Mouse (Mus musculus) liver, postnatal 0 days (tissue): Measurements from ENCODE around the gene Zfp423. TPM values are rescaled to one million over a fixed set of nuclear protein-coding genes. Genes with fewer than 3 reads are reported as not detected.
A peak's percentile ranks its signal among the peaks of the same experiment; 100 is the strongest.

Source experiments
- ATAC-seq: fragments of 200-750 bp; cut with Nextera tagmentation; 2 replicates; pipeline ENCODE4 v1.8.0; 2017; ENCODE audit warnings: mild to moderate bottlenecking, moderate library complexity
- DNase-seq: peaks from one replicate; pipeline ENCODE4 v3.0.0-alpha.2; 2016
- H3K27ac ChIP-seq: fragments of 300-500 bp; sonication (generic); 2 replicates; pipeline ENCODE4 v1.5.1; 2014; ENCODE audit warnings: antibody characterized with exemption, moderate library complexity, mild to moderate bottlenecking, low read depth
- H3K27me3 ChIP-seq: fragments of 300-500 bp; sonication (generic); 2 replicates; pipeline ENCODE4 v1.6.1; 2014; ENCODE audit warnings: low read length, control low read depth, mixed read lengths; ENCODE audit not compliant: insufficient read depth
- H3K36me3 ChIP-seq: fragments of 300-500 bp; sonication (generic); replicated peaks from 2 replicates; pipeline ENCODE4 v1.6.1; 2014; ENCODE audit warnings: mild to moderate bottlenecking, control low read depth, low read length, moderate library complexity, mixed read lengths; ENCODE audit not compliant: insufficient read depth
- H3K4me1 ChIP-seq: fragments of 300-500 bp; sonication (generic); 2 replicates; pipeline ENCODE4 v1.6.1; 2014; ENCODE audit warnings: antibody characterized with exemption, mild to moderate bottlenecking, control low read depth; ENCODE audit not compliant: insufficient read depth
- H3K4me2 ChIP-seq: fragments of 300-500 bp; sonication (generic); 2 replicates; pipeline ENCODE4 v1.6.1; 2014; ENCODE audit warnings: low read depth, mild to moderate bottlenecking, low read length, moderate library complexity, mixed read lengths
- H3K4me3 ChIP-seq: fragments of 300-500 bp; sonication (generic); 2 replicates; pipeline ENCODE4 v1.5.1; 2014; ENCODE audit warnings: low read depth, low read length
- H3K9ac ChIP-seq: fragments of 300-500 bp; sonication (generic); replicated peaks from 2 replicates; pipeline ENCODE4 v1.6.1; 2014; ENCODE audit warnings: mild to moderate bottlenecking, moderate library complexity
- H3K9me3 ChIP-seq: fragments of 300-500 bp; sonication (generic); 2 replicates; pipeline ENCODE4 v1.6.1; 2016; ENCODE audit warnings: mild to moderate bottlenecking, control low read depth, low read length, mixed read lengths
- CTCF ChIP-seq: sonication (generic); IDR thresholded peaks from 2 replicates; pipeline ENCODE4 v1.5.1; 2016; ENCODE audit warnings: antibody characterized with exemption, low read depth
- EP300 ChIP-seq: IDR thresholded peaks from 2 replicates; pipeline ENCODE4 v1.6.1; 2016; ENCODE audit warnings: antibody characterized with exemption, low read depth, mild to moderate bottlenecking
- WGBS: fragments of 180-500 bp; shearing (Covaris S2); extraction: QIAGEN DNeasy Blood & Tissue Kit; methylation state at CpG from one replicate; pipeline ENCODE4 v1.1.7; 2014; ENCODE audit not compliant: insufficient replicate concordance; 5-methylcytosine and 5-hydroxymethylcytosine counted together
- polyA plus RNA-seq: library from polyadenylated mRNA; unstranded; fragments of >200 nt; fragmentation: Nextera tagmentation; extraction: Ambion mirVana; gene quantifications from 2 replicates; pipeline ENCODE4 v1.2.1, GENCODE M21; 2015

Zfp423 gene
- polyA plus RNA-seq, 1 experiment from 2014 or later: 0.31 TPM

DNA sequence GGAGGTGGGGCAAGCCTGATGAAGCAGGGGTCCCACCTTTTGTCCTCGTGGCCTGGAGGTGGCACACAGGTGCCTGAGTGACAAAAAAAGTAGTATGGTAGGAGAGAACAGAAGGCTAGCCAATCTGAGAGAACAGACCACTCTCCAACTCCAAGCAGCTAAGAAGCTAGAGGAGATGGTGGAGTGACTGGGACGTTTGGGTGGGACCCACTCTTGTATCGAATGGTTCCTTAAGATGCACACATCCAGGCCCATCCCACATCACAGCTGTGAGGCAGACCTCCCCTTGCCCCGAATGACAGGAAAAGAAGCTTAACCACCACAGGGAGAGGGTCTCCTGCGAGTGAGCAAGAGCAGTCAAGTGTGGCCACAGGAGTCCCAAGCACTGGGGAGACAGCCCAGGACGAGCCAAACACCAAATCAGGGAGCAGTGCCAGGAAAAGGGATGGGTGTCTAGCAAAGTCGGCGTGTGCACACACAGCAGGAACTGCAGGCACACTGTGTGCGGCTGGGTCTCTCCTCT lies 242.6 kb downstream of the Zfp423 start:
- no peaks in the 10 kb centered on the region for H3K27me3 ChIP-seq
- H3K4me2 ChIP-seq: no peak overlapping the region
- WGBS: 39% methylated on average over 9 of the region's 9 CpGs
- no peak overlapping the region for H3K4me3 ChIP-seq
- no peak for ATAC-seq
- no peaks in the 10 kb centered on the region for H3K36me3 ChIP-seq
- no peak overlapping the region for H3K9ac ChIP-seq
- H3K9me3 ChIP-seq: no peaks in the 10 kb centered on the region
- TF ChIP-seq EP300 (no peak), CTCF (no peak)
- no peak for DNase-seq
- H3K4me1 ChIP-seq: no peaks in the 10 kb centered on the region
- H3K27ac ChIP-seq: no peak overlapping the region

DNA sequence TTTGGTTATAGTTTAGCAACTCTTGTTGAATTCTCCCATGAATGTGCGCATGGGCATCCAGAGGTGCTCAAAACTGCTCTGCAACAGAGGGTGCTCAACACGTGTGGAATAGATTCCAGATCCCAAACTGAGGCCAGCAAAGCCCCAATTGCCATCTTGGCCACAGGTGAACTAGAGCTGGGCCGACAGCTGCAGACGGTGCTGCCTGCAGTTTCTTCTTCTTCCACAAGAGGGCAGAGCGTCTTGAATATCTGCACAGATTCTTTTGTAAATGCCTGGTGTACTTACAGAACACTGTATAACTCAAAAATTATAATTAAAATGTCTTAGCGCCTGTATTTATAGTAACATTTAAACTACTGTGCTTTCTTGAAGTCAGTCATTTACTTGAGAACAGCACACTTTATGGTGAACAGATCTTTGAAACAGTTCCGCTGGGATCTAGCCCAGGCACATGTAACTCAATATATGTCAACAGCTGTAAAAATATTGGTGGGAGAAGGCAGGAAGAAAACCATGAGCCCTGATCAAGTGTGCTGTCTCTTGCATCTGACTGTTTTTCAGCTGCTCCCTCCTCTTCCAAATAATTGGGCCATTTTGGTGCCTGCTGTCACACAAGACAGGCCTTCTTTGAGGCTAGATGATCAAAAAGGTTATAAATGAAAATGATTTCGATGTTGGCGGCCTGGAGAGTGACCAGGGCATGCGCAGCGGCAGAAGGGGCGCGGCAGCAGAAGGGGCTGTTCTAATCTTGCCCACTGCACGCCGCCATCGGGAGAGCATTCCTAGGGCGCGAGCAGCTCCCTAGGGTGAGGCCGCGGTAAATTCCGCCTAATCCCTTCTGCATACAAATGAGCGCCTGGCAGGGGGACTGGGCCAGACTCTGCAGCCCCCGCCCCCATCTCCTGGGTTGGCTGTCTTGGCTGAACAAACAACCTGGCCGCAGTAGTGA lies 243.4 kb downstream of the Zfp423 start:
- Histone ChIP-seq H3K4me3 (no peak overlapping the region), H3K9ac (no peak overlapping the region), H3K9me3 (no peaks in the 10 kb centered on the region), H3K27ac (no peak overlapping the region), H3K4me1 (no peaks in the 10 kb centered on the region), H3K27me3 (no peaks in the 10 kb centered on the region), H3K4me2 (no peak overlapping the region), H3K36me3 (no peaks in the 10 kb centered on the region)
- WGBS: 35% methylated on average over 24 of the region's 24 CpGs
- TF ChIP-seq EP300 (no peak), CTCF (peak; percentile 79)
- ATAC-seq (no peak), DNase-seq (peak; percentile 65)

DNA sequence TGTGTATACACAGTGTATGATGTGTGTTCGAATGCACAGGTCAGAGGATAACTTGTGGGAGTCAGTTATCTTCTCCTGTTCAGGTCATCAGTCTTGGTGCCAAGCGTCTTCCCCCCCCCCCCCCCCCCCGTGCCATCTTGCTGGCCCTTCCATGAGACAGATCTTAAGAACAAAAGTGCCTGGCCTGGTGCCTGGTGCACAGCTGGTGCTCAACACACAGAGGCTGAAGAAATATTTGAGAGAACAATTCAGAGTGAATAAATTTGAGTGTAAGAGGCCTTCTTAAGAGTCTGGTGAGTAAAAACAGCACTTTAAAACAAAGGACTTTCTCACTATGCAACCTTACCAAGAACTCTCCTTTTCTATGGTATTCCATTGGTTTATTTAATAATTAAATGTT lies 245.4 kb downstream of the Zfp423 start:
- DNase-seq (no peak), ATAC-seq (no peak)
- Histone ChIP-seq H3K4me1 (no peaks in the 10 kb centered on the region), H3K27me3 (no peaks in the 10 kb centered on the region), H3K27ac (no peak overlapping the region), H3K9ac (no peak overlapping the region), H3K4me3 (no peak overlapping the region), H3K9me3 (no peaks in the 10 kb centered on the region), H3K4me2 (no peak overlapping the region), H3K36me3 (no peaks in the 10 kb centered on the region)
- WGBS: 68% methylated on average over 3 of the region's 3 CpGs
- TF ChIP-seq EP300 (no peak), CTCF (no peak)

DNA sequence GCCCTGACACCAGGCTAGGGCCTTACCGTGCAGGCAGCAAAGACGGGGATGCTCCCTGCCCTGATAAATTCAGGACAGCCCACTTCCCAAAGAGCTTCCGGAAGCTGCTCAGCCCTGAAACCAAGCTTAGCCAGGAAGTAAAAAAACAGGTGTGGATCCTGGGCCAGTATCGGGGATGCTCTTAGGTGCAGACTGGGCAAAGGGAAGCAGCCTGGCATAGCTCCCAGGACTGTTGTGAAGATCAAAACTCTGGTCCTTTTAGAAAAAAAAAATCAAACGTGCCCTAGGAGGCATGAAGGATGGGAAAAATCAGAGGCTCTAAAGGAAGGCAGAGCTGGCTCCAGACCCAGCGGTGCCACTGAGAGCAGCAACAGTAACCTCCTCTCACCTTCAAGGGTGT lies 247.4 kb downstream of the Zfp423 start:
- Histone ChIP-seq H3K36me3 (no peaks in the 10 kb centered on the region), H3K4me2 (no peak overlapping the region), H3K27me3 (no peaks in the 10 kb centered on the region), H3K4me3 (no peak overlapping the region), H3K9ac (no peak overlapping the region), H3K4me1 (no peaks in the 10 kb centered on the region), H3K27ac (no peak overlapping the region), H3K9me3 (no peaks in the 10 kb centered on the region)
- ATAC-seq (no peak), DNase-seq (no peak)
- TF ChIP-seq EP300 (no peak), CTCF (no peak)
- 64% methylated on average over 6 of the region's 6 CpGs for WGBS

DNA sequence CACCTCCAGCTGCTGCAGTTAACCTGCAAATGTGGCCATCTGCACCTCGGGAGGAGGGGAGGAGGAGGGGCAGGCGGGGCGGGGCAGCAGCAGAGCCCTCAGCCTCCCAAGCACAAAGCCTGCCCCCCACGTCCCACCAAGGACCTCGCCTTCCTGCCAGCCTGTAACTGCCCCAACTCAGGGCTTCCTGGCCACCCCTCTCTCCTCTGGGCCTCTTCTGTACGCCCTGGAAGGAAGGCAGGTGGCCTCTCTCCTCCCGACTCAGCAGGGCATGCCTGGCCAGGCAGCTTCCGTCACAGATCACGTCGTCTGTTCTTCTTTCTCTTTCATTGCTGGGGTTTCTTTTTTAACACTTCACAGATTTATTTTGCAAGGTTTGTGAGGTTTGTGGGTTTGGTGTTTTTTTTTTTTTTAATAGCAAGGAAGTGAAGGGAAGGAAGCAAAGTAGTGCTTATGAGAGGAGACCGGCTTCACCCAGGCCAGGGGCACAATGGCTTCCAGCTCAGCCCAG lies 251.2 kb downstream of the Zfp423 start:
- ATAC-seq: no peak
- DNase-seq: peak; percentile 31
- Histone ChIP-seq H3K36me3 (no peaks in the 10 kb centered on the region), H3K9me3 (no peaks in the 10 kb centered on the region), H3K4me1 (no peaks in the 10 kb centered on the region), H3K4me2 (no peak overlapping the region), H3K27me3 (no peaks in the 10 kb centered on the region), H3K9ac (no peak overlapping the region), H3K27ac (no peak overlapping the region), H3K4me3 (no peak overlapping the region)
- TF ChIP-seq CTCF: no peak
- TF ChIP-seq EP300: no peak
- WGBS: 7% methylated on average over 10 of the region's 11 CpGs

DNA sequence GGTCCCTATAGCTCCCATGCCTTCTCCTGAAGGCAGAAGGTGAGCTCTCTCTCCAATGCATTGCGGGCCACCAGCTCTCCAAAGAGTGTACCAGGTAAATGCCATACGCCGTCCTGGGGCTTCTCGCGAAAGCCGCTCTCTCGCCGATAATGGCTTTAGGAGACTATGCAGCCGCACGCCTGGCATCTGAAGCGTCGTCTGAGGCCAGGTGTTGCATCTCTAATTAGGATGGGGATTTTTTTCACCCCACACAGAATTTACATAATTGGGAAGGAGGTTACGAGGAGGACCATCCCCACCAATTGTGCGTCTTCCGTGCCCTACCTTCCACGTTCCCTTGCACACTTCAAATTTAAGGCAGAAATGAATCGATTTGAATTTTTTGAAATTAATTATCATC lies 252.2 kb downstream of the Zfp423 start:
- TF ChIP-seq CTCF (no peak), EP300 (no peak)
- Histone ChIP-seq H3K27me3 (no peaks in the 10 kb centered on the region), H3K9ac (no peak overlapping the region), H3K36me3 (no peaks in the 10 kb centered on the region), H3K4me3 (no peak overlapping the region), H3K9me3 (no peaks in the 10 kb centered on the region), H3K27ac (no peak overlapping the region), H3K4me1 (no peaks in the 10 kb centered on the region), H3K4me2 (no peak overlapping the region)
- WGBS: 85% methylated on average over 17 of the region's 17 CpGs
- DNase-seq (no peak), ATAC-seq (no peak)
